Mouse (Mus musculus) gastrocnemius, postnatal 4 days (tissue): ENCODE results near the gene Igfbp1. TPM values are rescaled to one million over a fixed set of nuclear protein-coding genes. Genes with fewer than 3 reads are reported as not detected.

Experiments used
- DNase-seq, 2 experiments: peaks; one replicate each; pipeline ENCODE4 v3.0.0; 2021 to 2022; ENCODE audit warnings: low spot score in 2 of 2, mixed read lengths in 2 of 2
- long read RNA-seq, 2 experiments: library from polyadenylated mRNA; stranded (forward); transcript quantifications; one replicate each; pipeline ENCODE4 v2.0.0; 2021
- total RNA-seq, 2 experiments: library from RNA; stranded (reverse); gene quantifications; 2 replicates each; pipeline ENCODE4 v1.2.3; 2021

Gene Igfbp1
- 1 to 10 TPM in 1 of 2 experiments, under 1 TPM in 1; 0.29 to 2.8 TPM for total RNA-seq
- long read RNA-seq, experiment 1: 0 reads
- long read RNA-seq, experiment 2: 0 reads

DNA sequence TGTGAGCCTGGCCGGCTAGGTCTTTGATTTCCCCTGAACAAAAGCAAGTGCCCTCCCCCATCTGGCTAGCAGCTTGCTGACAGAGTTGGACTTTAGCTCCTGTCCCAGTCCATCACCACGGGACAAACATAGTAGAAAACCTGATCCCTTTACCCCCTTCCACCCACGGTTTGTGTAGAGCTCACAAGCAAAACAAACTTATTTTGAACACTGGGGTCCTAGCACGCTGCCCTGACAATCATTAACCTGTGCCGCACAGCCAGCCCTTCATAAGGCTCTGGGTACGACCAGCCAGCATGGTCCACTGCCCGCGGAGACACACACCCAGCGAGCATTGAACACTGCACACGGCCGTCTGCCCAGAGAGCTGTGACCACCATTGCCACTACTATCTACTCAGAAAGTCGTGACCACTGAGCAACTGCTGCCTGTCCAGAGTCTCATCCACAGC lies at the start of gene Igfbp1:
TSS of gene Igfbp1 (plus strand) at position 292 of the 451 bp plus-strand sequence.
- no peak for DNase-seq

- DNase-seq: no peak
These were observed 49.6 kb upstream of the Igfbp1 start for GRCm38 (mm10) chr11:7147945-7148344.

DNA sequence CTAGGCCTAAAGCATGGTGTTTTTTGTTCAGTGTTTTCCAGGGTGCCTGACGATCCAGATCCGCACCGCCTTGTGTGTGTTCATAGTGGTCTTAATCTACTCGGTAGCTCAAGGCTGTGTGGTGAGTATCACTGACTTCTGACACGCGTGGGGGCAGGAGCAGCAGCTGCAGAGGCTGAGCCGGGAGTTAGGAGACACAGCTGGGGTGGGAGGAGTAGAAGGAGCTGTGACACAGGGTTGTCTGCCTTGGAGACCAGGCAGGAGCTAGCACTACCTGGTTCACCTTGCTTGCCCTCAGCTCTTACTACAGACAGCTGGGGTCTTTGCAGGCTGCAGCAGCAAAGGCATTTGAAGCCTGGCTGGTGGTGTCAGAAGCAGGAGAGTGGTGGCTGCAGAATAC lies 48.1 kb upstream of the Igfbp1 start:
- DNase-seq: no peak

DNA sequence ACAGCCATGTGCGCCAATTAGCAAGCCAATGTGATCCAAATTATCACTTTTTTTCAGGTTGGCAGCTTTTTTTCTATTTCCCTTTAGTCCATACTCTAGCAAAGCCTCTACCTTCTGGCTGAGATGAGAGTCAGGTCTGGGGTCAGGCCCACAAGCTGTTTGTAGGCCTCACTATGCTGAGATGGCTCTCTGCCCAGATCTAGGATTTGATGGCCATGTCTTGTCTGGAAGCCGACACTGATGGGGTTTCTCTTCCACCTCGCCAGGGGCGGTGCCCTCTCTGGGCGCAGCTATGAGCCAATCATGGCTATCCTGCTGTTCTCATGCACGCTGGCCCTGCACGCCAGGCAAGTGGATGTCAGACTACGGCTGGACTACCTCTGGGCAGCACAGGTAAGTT lies 47.1 kb upstream of the Igfbp1 start:
- no peak for DNase-seq

GRCm38 (mm10) chr11:7152371-7152770 lies 45.2 kb upstream of the Igfbp1 start:
- DNase-seq: no peak

DNA sequence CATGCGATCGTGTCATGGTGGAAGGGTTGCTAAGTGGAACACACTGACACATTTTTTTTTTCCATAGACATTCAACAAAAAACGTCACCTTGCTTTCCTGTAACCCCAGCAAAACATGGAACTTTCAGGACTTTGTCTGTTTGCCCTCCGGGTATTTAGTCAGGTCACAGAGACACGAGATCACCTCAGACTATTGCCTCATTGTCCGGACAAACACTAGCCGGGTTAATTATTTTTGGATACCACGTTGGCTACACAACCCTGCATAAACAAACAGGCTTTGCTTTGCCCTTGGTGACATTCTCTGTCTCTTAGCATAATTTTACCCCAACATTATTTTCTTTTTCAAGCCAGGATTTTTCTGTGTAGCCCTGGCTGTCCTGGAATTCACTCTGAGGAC lies 44.5 kb upstream of the Igfbp1 start:
- no peak for DNase-seq

DNA sequence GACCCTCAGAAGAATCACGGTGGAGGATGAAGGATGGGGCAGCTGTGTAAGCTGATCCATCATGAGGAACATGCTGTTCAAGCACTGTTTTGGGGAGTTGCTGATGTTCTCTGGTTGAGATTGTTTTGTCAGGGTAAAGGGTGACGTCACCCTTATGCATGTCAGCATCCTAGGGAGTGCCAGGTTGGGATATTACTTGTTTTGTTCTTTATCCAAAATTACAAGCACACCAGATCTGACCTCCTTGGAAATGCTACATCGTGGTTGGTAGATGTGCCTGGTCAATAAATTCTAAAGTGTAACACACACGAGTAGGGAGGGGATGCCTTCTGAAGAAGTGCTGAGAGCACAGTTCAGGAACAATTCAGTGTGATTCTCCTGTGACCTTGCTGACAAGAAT lies 41.2 kb upstream of the Igfbp1 start:
- DNase-seq: no peak

DNA sequence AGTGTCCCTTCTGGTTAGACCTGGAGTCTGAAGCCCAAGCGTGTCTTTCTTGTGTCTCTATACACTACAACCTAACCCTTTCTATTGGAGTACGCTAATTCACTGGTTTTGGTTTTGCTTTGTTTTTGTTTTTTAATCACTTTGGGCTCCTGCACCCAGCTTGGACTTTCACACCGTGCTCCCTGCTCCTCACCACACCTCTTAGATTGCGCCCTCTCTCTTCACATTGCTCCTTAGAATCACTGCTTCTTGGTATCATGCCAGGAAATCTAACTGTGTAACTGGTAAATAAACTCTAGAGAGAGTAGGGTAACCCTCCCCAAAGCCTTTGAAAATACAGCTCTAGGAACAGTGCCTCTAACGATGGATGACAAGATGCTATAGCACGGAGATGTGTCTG lies 39.4 kb upstream of the Igfbp1 start:
- DNase-seq: no peak

GRCm38 (mm10) chr11:7160146-7160545 lies 37.4 kb upstream of the Igfbp1 start:
- peak in 1 of 2 experiments; percentile 23 for DNase-seq

DNA sequence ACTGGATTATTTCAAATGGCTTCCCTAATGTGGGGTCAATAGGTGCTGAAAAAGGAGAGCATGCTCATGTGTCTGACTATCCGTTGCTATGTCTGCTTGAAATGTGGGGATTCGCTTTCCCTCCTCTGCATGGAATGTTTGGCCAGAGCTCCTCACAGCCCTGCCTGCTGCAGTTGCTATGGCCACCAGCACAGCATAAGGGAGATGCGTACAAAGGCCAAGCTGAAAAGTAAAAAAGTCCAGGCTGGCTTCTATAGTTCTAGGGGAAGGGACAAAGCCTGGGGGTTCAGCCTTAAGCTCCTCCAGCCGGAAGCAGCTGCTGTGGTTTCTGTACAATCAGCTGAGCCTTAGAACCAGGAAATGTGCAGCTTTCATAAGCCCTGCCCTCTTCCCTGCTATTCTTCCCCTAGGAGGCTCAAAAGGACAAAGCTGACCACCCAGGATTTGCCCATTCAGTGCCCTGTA lies 36.9 kb upstream of the Igfbp1 start:
- DNase-seq: peak in 1 of 2 experiments; percentile 23

DNA sequence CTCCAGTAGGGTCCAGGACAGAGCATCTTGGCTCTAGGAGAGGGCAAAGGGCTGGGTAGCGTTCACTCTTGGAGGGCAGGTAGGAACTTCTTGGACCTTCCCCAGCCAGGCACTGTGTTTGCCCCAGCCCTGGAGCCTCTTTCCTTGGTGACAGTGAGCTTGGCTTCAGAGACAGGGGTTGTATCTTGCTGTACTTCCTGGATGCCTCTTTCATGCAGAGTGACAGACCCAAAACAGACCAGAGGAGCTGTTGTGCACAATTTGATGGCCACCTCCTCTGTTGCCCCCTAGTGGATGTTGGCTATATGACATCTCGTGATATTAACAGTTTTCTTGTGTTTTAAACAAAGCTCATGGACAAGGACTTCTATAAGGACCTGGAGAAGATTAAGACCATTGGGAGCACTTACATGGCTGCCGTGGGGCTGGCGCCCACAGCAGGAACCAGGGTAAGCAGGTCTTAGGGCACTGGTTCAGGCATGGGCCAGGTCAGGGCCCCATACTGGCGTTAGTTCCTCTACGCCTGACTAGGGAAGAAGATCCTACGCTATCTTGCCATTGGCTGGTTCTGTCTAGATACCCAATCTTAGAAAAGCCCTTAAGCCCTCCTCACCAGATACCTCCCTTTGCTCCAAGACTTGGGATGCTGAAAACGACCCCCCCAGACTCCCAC lies 35.9 kb upstream of the Igfbp1 start:
- no peak for DNase-seq

- DNase-seq: no peak
These were observed 33.2 kb upstream of the Igfbp1 start for GRCm38 (mm10) chr11:7164416-7164815.

DNA sequence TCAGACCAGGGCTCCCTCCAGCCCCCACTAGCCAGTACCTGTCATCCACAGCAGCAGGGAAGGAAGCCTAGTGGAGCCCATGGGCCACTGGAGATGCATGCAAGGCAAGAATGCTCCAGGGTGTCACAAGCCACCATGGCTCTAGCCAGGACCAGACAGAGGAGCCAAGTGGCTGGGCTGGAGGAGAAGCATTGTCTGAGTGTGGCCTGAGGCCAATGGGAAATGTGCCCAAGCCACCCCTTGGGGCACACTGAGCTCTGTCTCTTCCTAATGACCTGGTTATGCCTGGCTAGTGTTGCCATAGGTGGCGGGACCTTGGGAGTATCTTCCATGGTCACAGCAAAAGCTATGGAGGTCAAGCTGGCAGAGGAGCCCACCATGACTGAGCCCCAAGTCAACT lies 27.9 kb upstream of the Igfbp1 start:
- no peak for DNase-seq

DNA sequence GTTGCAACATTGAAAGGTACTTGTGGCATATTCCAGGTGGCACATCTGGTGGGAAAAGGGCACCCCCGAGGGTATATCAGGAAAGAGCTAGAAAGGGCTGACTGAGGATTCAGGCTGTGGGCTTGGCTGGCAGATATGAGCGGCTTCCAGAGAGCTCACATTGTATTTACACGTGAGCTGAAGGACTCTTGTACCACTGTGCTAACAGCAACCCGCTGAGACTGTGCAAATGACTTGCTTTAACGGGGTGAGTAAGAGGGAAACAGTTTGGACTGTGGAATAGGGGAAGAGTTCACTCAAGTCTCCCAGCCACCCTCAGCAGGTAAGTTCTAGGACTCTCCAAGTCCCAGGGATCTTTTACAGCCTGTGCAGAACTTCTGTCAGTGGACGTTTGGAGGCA lies 23.9 kb upstream of the Igfbp1 start:
- no peak for DNase-seq

- no peak for DNase-seq
These were observed 18.9 kb upstream of the Igfbp1 start for GRCm38 (mm10) chr11:7178724-7179123.

DNA sequence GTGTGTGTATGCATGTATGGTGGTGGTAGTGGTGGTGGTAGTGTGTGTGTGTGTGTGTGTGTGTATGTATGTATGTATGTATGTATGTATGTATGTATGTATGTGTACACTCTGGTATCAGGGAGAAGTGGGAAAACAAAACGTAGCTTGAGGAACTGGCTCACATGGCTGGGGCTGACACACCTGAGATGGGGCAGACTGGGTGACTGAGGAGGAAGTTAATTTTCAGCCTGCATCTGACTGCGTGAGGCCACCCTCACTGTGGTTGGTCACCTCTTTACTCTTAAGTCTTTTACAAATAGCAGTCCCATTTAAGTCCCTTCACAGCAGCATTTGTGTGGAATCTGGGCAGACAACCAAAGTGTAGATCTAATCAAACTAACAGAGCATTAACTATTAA lies 18.3 kb upstream of the Igfbp1 start:
- no peak for DNase-seq

- DNase-seq: no peak
These were observed 15.1 kb upstream of the Igfbp1 start for GRCm38 (mm10) chr11:7182409-7183042.

- no peak for DNase-seq
These were observed 13.2 kb upstream of the Igfbp1 start for GRCm38 (mm10) chr11:7184420-7184819.

GRCm38 (mm10) chr11:7187472-7187871 lies 10.1 kb upstream of the Igfbp1 start:
- no peak for DNase-seq

DNA sequence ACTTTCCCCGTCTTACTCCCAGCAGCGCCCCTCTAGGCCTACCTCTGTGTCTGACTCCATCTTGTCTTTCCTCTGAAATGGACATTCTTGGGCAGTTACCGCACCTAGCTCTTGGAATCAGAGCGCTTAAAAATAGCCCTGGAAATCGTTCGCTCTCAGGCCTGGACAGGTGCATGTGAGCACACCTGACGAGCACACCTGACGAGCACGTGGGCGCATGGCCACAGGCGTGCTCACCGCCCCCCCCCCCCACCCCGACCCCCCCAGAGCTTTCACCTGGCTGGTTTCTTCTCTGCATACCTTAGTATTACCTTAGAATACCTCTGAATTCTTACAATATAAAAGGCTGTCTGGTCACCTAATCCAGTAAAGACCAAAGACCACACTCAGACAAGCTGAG lies 9.1 kb upstream of the Igfbp1 start, which contains the start of gene Gm11985:
TSS of gene Gm11985 (minus strand) at position 101 of the 400 bp plus-strand sequence.
- no peak for DNase-seq

GRCm38 (mm10) chr11:7192710-7193109 lies 4.9 kb upstream of the Igfbp1 start:
- no peak for DNase-seq

- DNase-seq: no peak
These were observed 4.4 kb upstream of the Igfbp1 start for GRCm38 (mm10) chr11:7193134-7193533.
